Mouse (Mus musculus): ENCODE results near the gene Slc6a9.

Slc6a9 gene

GRCm38 (mm10) chr4:117912131-117912561 lies 77.8 kb downstream of the Slc6a9 start:
- DNase-seq (ENCODE audit: low spot score in 2 of 2) = no peak

- no peak for DNase-seq (ENCODE audit: low spot score in 2 of 2)
These were observed 78.5 kb downstream of the Slc6a9 start for GRCm38 (mm10) chr4:117912685-117913273.

GRCm38 (mm10) chr4:117913421-117913820 lies 79.1 kb downstream of the Slc6a9 start:
- peak in 1 of 2 experiments; percentile 50 for DNase-seq (ENCODE audit: low spot score in 2 of 2)

GRCm38 (mm10) chr4:117914031-117914430 lies 79.7 kb downstream of the Slc6a9 start:
- DNase-seq (ENCODE audit: low spot score in 2 of 2) = peak in 1 of 2 experiments; percentile 42

GRCm38 (mm10) chr4:117914591-117915442 lies 80.5 kb downstream of the Slc6a9 start, which contains the start of gene Ipo13:
TSS of gene Ipo13 (minus strand) at chr4:117914999.
- peak; percentile 74 to 88 for DNase-seq (ENCODE audit: low spot score in 2 of 2)

- DNase-seq (ENCODE audit: low spot score in 2 of 2) = no peak
These were observed 81.3 kb downstream of the Slc6a9 start for GRCm38 (mm10) chr4:117915489-117916105.

GRCm38 (mm10) chr4:117916386-117916785 lies 82.1 kb downstream of the Slc6a9 start:
- DNase-seq (ENCODE audit: low spot score in 2 of 2) = no peak

GRCm38 (mm10) chr4:117917402-117917801 lies 83.1 kb downstream of the Slc6a9 start:
- no peak for DNase-seq (ENCODE audit: low spot score in 2 of 2)

- DNase-seq (ENCODE audit: low spot score in 2 of 2) = no peak
These were observed 83.5 kb downstream of the Slc6a9 start for GRCm38 (mm10) chr4:117917847-117918246.

GRCm38 (mm10) chr4:117918261-117918660 lies 84.0 kb downstream of the Slc6a9 start:
- DNase-seq (ENCODE audit: low spot score in 2 of 2) = no peak

- no peak for DNase-seq (ENCODE audit: low spot score in 2 of 2)
These were observed 84.5 kb downstream of the Slc6a9 start for GRCm38 (mm10) chr4:117918762-117919161.

- no peak for DNase-seq (ENCODE audit: low spot score in 2 of 2)
These were observed 87.1 kb downstream of the Slc6a9 start for GRCm38 (mm10) chr4:117921358-117921757.

- no peak for DNase-seq (ENCODE audit: low spot score in 2 of 2)
These were observed 89.1 kb downstream of the Slc6a9 start for GRCm38 (mm10) chr4:117923450-117923849.

Measured in cerebellum, postnatal 4 days (tissue).